Mouse (Mus musculus) liver, adult (tissue): ENCODE results near the gene Gm29609.
A peak's percentile ranks its signal among the peaks of the same experiment; 100 is the strongest.

Experiments used
- GATA4 ChIP-seq: IDR thresholded peaks from 2 replicates; pipeline ENCODE4 v1.6.1; 2014; ENCODE audit warnings: mild to moderate bottlenecking, low read length; ENCODE audit not compliant: insufficient replicate concordance

Gene Gm29609

DNA sequence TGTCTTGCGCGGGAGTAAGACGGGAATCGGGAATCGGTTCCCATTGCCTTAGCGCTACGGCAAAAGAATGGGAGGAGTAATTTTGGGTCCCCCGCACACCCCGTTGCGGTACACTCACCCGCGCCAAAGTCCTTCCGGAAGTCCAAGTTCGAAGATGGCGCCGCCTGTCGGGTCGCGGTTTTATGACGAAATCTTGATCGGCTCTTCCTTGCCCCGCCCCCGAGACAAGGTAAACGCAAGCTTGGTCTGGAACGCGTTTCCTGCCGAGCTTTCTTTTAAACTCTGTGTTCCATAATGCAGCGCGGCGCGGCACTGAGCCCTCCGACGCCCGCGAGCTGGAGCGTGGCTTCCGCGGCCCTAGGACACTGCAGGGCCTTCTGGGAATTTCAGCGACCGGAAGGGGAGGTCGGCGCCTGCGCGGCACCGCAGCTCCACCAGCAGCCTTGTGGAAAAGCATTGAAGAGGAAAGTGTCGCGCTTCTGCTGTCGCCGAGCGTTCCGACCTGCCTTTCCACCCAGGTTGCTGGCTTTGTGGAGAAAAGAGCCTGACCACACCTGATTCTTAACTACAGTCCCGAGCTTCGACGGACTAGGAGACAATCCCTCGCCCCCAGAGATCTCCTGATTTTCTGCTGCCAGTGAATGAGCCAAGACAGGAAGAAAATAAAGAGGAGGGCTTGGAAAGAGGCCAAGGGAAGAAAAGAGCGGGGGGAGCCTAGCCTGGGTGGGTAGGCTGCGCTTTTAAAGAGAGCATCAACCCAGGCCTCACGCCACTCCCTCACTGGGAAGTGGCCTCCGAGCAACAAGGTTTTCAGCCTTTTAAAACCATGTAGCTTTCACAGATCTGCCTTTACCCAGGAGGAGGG lies at the start of gene Gm29609, which contains the start of gene Gtf3c2:
Gm29609 (minus strand) TSS at position 146 of the 865 bp plus-strand sequence.
Gtf3c2 (minus strand) TSS at position 379 of the 865 bp plus-strand sequence.
- TF ChIP-seq GATA4 = no peak; the same call in 1 of the 2 replicates

- TF ChIP-seq GATA4 = no peak
Measured at GRCm38 (mm10) chr5:31226641-31227040, 46.9 kb upstream of the Gm29609 start.

DNA sequence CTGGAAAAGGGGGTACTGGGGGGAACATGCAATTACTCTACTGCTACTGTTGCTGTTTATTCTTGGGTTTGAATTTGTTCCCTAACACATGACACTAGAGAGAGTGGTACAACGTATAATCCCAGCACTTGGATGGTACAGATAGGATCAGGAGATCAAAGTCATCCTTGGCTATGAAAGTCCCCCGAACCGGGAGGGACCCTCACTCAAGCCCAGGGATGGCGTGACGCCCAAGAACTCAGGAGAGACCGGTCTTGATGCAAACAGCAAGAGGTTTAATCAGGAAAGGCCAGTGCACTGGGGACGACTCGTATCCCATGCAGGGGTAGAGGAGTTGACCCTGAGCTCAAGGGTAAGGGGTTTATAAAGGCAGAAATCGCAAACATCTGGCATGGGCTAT lies 43.0 kb upstream of the Gm29609 start:
- TF ChIP-seq GATA4 = no peak

- TF ChIP-seq GATA4 = no peak
Measured at GRCm38 (mm10) chr5:31221304-31221945, 41.7 kb upstream of the Gm29609 start.

DNA sequence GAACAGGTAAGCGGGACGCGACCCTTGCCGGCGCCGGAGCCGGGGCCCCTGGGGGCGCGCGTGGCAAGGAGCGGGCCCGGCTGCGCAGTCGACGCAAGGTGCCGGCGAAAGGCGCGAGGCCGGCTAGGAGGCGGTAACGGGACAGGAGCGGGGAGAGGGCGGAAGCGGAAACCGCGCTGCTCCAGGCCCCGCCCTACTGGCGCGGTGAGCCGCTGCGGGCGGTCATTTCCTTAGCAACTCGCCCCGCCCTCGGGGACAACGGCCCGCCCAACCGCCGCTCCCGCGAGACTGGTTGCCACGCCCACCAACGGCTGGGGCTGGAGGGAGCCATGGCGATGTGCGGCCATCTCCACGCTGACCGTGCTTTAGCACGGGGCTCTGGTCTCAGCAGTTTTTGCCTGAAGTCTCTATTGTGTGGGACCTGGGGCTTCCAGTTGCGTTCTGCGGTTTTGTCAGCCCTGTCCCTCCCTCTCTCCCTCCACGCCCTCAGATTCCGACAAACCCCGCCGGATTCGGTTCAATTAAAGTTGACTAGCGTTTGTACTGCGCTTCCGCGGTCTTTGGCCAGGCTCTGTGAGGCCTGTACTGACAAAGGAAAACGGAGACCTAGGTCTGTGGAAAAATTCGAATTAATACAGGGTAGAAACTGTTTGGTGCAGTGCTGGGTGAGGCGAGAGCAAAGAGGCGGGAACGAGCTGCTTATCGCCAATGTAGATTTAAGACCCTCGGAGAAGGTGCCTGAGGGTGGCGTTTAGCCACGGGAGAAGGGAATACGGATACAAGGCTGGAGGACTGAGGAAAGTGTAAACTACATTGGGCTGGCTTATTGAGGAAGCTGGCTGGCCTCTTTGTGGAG lies 41.0 kb upstream of the Gm29609 start, which contains the start of gene Ppm1g:
Ppm1g (minus strand) TSS at position 240 of the 856 bp plus-strand sequence.
- peak; percentile 6; the same call in 1 of the 2 replicates for TF ChIP-seq GATA4

GRCm38 (mm10) chr5:31219911-31220447 lies 40.3 kb upstream of the Gm29609 start:
- TF ChIP-seq GATA4 = no peak

DNA sequence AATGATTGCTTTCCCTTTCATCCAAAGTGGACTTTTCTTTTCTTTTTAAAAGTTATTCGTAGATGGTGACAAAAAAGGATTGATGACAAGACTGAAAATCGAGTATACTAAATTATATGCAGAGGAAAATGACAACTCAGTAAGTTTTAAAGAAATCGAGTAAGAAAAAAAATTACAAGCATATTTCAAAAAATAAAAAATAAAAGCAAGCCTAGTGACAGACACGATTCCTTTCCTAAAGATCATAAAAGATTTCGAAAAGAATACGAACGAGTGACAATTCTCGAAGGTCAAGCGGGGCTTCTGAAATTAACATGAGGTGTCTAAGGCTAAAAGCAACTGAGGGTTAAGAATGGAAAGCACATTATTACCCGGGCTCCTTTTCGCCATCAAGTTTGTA lies 39.8 kb upstream of the Gm29609 start:
- no peak for TF ChIP-seq GATA4

- no peak for TF ChIP-seq GATA4
Measured at GRCm38 (mm10) chr5:31219070-31219469, 39.4 kb upstream of the Gm29609 start.

- no peak for TF ChIP-seq GATA4
Measured at GRCm38 (mm10) chr5:31218294-31218693, 38.6 kb upstream of the Gm29609 start.

- TF ChIP-seq GATA4 = no peak
Measured at GRCm38 (mm10) chr5:31204421-31204820, 24.7 kb upstream of the Gm29609 start.

- no peak for TF ChIP-seq GATA4
Measured at GRCm38 (mm10) chr5:31203866-31204265, 24.2 kb upstream of the Gm29609 start.

- TF ChIP-seq GATA4 = no peak
Measured at GRCm38 (mm10) chr5:31202933-31203332, 23.2 kb upstream of the Gm29609 start.

GRCm38 (mm10) chr5:31201742-31202590 lies 22.3 kb upstream of the Gm29609 start, which contains the start of gene Zfp513:
Gene Zfp513 (minus strand): TSS chr5:31202303.
- TF ChIP-seq GATA4 = no peak
